Mouse (Mus musculus) liver, embryonic 15.5 days (tissue): Measurements from ENCODE around the gene Suds3. TPM values are rescaled to one million over a fixed set of nuclear protein-coding genes. Genes with fewer than 3 reads are reported as not detected.
A peak's percentile ranks its signal among the peaks of the same experiment; 100 is the strongest.

Experiments used
- ATAC-seq: fragments of 200-750 bp; cut with Nextera tagmentation; 2 replicates; pipeline ENCODE4 v1.8.0; 2017; ENCODE audit warnings: moderate number of reproducible peaks, mild to moderate bottlenecking, moderate library complexity; ENCODE audit not compliant: insufficient read depth
- H3K27ac ChIP-seq: fragments of 300-500 bp; sonication (generic); replicated peaks from 2 replicates; pipeline ENCODE4 v1.5.1; 2015; ENCODE audit warnings: mild to moderate bottlenecking, inconsistent platforms
- H3K27me3 ChIP-seq: fragments of 300-500 bp; sonication (generic); 2 replicates; pipeline ENCODE4 v1.6.1; 2015; ENCODE audit warnings: mild to moderate bottlenecking, inconsistent platforms
- H3K36me3 ChIP-seq: fragments of 300-500 bp; sonication (generic); replicated peaks from 2 replicates; pipeline ENCODE4 v1.6.1; 2015; ENCODE audit warnings: moderate library complexity, mild to moderate bottlenecking, inconsistent platforms
- H3K4me1 ChIP-seq: fragments of 300-500 bp; sonication (generic); replicated peaks from 2 replicates; pipeline ENCODE4 v1.6.1; 2015; ENCODE audit warnings: inconsistent platforms
- H3K4me2 ChIP-seq: fragments of 300-500 bp; sonication (generic); 2 replicates; pipeline ENCODE4 v1.6.1; 2015; ENCODE audit warnings: moderate library complexity, mild to moderate bottlenecking, inconsistent platforms
- H3K4me3 ChIP-seq: fragments of 300-500 bp; sonication (generic); replicated peaks from 2 replicates; pipeline ENCODE4 v1.5.1; 2015; ENCODE audit warnings: mild to moderate bottlenecking, inconsistent platforms
- H3K9ac ChIP-seq: fragments of 300-500 bp; sonication (generic); 2 replicates; pipeline ENCODE4 v1.6.1; 2015; ENCODE audit warnings: moderate library complexity, mild to moderate bottlenecking, inconsistent platforms
- H3K9me3 ChIP-seq: fragments of 300-500 bp; sonication (generic); replicated peaks from 2 replicates; pipeline ENCODE4 v1.6.1; 2016; ENCODE audit warnings: inconsistent platforms
- WGBS: fragments of 180-500 bp; shearing (Covaris S2); methylation state at CpG from one replicate; pipeline ENCODE4 v1.1.7; 2015; ENCODE audit warnings: mixed read lengths; ENCODE audit not compliant: insufficient replicate concordance; 5-methylcytosine and 5-hydroxymethylcytosine counted together
- polyA plus RNA-seq: library from polyadenylated mRNA; unstranded; fragments of >200 nt; fragmentation: Nextera tagmentation; extraction: Ambion mirVana; gene quantifications from 2 replicates; pipeline ENCODE4 v1.2.1, GENCODE M21; 2015

The Suds3 gene
- polyA plus RNA-seq, 1 experiment from 2014 or later = 30.7 TPM

DNA sequence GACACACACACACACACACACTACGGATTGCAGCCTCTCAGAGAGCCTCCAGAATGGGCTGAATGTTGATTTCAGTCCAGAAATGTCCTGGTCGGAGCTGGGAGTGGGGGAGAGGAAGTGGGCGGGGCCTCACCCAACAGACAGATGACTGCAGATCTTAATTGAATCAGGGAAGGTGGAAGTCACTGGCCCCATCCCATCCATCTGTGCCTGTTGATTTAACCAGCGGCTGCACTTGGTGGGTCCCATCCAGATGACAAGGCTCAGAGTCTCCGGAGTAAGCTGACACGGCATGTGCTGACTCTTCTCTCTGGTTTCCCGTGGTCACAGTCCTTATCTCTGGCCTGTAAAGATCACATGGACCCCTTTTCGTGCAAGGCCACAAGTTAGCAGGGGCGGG is 20.0 kb upstream of the Suds3 start:
- Histone ChIP-seq H3K27me3 (no peaks in the 10 kb centered on the region), H3K4me3 (peak overlapping the region; percentile 61), H3K9ac (peak overlapping the region; percentile 62), H3K4me2 (peak overlapping the region; percentile 75), H3K36me3 (0 out of 2 replicates have a peak, but pooled peaks cover 3% of the 10 kb centered on the region), H3K27ac (peak overlapping the region; percentile 94), H3K4me1 (peaks cover 96% of the 10 kb centered on the region), H3K9me3 (no peaks in the 10 kb centered on the region)
- WGBS = 2% methylated on average over 9 of the region's 9 CpGs
- peak; percentile 2; the same call in 1 of the 2 replicates for ATAC-seq

DNA sequence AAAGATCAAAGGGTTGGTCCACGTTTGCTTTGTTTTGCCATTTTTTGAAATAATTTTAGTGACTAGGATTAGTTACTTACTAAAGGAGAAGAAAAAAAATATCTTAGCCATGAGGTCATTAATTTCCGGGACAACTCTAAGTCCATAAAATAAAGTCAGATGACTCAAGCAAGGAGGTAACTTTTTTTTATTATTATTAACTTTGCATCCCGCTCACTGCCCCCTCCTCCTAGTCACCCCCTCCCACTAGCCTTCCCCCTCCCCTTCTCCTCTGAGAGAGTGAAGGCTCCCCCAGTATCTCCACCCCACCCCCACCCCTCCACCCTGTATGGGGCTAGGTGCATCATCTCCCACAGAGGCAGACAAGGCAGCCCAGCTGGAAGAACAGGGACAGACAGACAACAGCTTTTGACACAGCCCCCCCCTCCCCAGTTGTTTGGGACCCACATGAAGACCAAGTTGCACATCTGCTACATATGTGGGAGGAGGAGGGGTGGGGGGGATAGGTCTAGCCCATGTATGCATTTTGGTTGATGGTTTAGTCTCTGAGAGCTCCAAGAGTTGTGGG is 19.1 kb upstream of the Suds3 start:
- Histone ChIP-seq H3K36me3 (0 out of 2 replicates have a peak, but pooled peaks cover 11% of the 10 kb centered on the region), H3K9ac (peak overlapping the region; percentile 62), H3K27me3 (no peaks in the 10 kb centered on the region), H3K4me3 (peak overlapping the region; percentile 61), H3K4me2 (peak overlapping the region; percentile 75), H3K9me3 (no peaks in the 10 kb centered on the region), H3K4me1 (peaks cover 91% of the 10 kb centered on the region), H3K27ac (peak overlapping the region; percentile 94)
- 18% methylated on average over 3 of the region's 3 CpGs for WGBS
- ATAC-seq = no peak

DNA sequence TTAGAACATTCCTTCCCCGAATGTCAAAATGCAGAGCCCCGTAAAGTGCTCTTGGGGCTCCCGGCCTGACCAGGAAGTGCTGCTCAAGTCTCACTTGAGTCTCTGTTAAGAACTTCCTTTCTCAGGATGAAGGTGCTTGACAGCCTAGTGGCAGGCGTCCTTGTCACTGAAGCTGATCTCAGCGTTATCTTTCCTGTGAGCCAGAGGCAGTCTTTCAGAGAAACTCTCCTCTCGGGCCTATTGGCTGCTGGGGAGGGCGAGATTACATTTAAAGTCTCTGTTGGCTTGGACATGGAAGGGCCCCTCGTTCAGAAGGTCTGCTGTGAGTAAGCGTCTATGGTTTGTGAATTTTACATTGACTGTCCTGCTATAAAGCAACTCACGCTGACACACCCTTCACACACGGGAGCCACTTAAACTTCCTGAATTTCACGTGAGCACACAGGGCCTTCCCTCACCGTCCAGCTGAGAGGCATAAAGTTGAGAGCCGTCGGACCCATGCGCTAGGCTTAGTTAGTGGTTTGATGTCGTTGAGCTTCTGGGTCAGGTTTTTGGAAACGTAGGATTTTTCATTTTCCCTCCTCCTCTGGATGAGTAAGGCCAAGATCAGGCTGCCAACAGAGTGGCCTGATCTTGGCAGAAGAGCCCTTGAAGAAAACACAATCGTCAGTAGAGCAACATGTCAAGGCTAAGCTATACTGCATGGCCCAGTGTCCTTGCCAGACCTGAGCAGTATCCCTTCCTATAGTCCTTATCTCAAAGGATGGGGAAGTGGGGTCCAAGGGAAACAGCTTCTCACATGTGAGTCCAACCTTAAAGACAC is 18.4 kb upstream of the Suds3 start:
- H3K9me3 ChIP-seq = no peaks in the 10 kb centered on the region
- peak; percentile 38 for ATAC-seq
- 5% methylated on average over 19 of the region's 19 CpGs for WGBS
- peak overlapping the region; percentile 61 for H3K4me3 ChIP-seq
- no peaks in the 10 kb centered on the region for H3K27me3 ChIP-seq
- H3K9ac ChIP-seq = peak overlapping the region; percentile 62
- H3K36me3 ChIP-seq = 0 out of 2 replicates have a peak, but pooled peaks cover 9% of the 10 kb centered on the region
- peaks cover 84% of the 10 kb centered on the region for H3K4me1 ChIP-seq
- H3K4me2 ChIP-seq = peak overlapping the region; percentile 75
- peak overlapping the region; percentile 94 for H3K27ac ChIP-seq

DNA sequence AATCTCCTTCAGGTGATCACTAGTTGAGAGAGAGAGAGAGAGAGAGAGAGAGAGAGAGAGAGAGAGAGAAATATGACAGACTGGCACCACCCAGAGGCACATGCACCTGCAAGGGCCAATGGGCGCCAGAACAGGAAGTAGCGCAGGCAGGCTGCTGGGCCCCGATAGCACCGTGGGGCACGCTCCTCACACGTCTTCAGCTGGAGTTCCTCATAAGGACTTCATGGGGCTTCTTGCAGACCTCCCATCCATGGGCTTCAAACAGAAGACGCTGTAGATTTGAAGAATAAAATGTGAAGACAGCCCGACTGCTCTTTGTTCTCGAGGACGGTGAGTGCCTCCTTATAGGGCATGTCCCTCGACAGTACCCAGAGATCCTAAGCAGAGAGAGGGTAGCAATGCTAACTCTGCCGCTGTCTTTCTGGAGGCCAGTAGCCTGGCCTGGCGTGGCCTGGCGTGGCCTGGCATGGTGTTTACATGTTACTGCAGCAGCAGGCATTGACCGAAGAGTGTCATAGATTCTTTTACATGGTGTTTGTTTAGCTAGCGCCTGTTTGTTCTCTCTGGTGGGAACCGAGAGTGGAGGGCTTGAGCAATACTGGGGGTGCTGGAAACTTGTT is 17.6 kb upstream of the Suds3 start:
- Histone ChIP-seq H3K36me3 (0 out of 2 replicates have a peak, but pooled peaks cover 8% of the 10 kb centered on the region), H3K9ac (peak overlapping the region; percentile 62), H3K4me1 (peaks cover 77% of the 10 kb centered on the region), H3K9me3 (no peaks in the 10 kb centered on the region), H3K27ac (peak overlapping the region; percentile 94), H3K27me3 (no peaks in the 10 kb centered on the region), H3K4me2 (peak overlapping the region; percentile 75), H3K4me3 (peak overlapping the region; percentile 61)
- peak; percentile 79 for ATAC-seq
- 11% methylated on average over 17 of the region's 17 CpGs for WGBS

DNA sequence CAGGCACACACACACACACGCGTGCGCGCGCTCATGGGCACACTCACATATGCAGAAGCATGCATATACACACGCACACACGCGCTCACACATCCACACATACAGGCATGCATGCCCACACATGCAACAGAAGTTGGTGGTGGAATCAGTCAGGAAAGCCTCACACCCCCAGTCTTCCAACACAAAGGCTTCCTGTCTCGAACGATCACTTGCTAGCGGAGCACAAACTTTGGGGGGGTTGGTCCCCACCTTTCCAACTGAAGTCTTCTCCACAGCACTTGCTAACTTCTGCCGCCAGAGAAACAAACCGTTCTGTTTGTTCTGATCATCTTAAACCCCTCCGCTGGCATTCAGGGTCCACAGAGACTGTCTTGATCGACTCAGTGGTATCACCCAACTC is 14.8 kb upstream of the Suds3 start:
- Histone ChIP-seq H3K9me3 (no peaks in the 10 kb centered on the region), H3K4me2 (no peak overlapping the region), H3K27ac (peak overlapping the region; percentile 1; the same call in 1 of the 2 replicates), H3K4me1 (peaks cover 61% of the 10 kb centered on the region), H3K4me3 (no peak overlapping the region), H3K9ac (no peak overlapping the region), H3K27me3 (no peaks in the 10 kb centered on the region), H3K36me3 (peaks cover 15% of the 10 kb centered on the region)
- WGBS = 82% methylated on average over 15 of the region's 15 CpGs
- no peak for ATAC-seq

DNA sequence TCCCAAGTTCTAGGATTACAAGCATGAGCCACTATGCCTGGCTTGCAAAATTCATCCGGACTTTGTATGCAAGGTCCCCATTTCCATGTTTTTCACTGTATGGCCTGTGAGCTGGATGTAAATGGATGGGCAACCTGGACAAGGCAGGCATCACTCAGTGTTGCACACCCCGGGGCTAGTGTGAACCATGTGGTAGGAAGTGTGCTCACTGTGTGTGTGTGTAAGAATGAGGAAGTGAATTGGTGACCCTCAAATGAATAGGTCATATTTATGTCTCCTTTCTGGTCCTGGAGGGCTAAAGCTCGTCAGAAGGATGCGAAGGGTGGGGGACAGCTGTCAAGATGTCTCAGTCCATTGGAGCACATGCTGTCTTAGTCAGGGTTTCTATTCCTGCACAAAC is 11.1 kb upstream of the Suds3 start:
- Histone ChIP-seq H3K4me3 (no peak overlapping the region), H3K36me3 (peaks cover 36% of the 10 kb centered on the region), H3K9me3 (no peaks in the 10 kb centered on the region; the same call in 1 of the 2 replicates), H3K9ac (no peak overlapping the region), H3K27ac (no peak overlapping the region), H3K4me2 (no peak overlapping the region), H3K4me1 (peaks cover 59% of the 10 kb centered on the region), H3K27me3 (no peaks in the 10 kb centered on the region)
- ATAC-seq = no peak
- whole genome bisulfite sequencing = 61% methylated on average over 4 of the region's 4 CpGs

DNA sequence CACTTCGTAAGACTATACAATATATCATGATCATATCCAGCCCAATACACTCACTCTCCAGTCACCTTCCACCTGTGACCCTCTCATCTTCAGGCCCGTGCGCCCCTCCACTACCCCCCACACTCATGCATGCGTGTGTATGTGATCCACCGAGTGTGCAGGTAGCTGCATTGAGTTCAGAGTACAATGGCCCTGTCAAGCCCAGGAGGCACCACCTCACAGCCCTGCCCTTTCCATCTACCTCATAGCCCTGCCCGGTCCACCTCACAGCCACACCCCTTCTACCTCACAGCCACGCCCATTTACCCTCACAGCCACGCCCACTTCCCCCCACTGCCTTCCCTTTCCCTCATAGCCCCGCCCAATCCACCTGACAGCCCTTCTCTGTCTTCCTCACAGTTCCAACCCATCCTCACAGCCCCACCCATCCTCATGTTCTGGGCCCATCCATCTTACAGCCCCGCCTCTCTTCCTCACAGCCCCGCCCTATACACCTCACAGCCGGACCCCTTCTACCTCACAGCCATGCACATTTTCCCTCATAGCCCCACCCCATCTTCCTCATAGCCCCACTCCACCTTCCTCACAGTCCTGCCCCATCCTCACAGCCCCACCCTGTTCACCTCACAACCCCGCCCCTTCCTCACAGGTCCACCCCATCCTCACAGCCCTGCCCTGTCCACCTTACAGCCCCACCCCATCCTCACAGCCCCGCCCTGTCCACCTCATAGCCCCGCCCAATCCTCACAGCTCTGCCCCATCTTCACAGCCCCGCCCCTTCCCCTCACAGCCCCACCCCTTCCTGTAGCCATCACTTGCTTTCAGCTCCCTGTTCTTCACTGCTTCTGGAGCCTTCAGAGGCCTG is 9.8 kb upstream of the Suds3 start:
- Histone ChIP-seq H3K27ac (no peak overlapping the region), H3K4me2 (no peak overlapping the region), H3K9ac (no peak overlapping the region), H3K36me3 (peaks cover 35% of the 10 kb centered on the region), H3K9me3 (no peaks in the 10 kb centered on the region; the same call in 1 of the 2 replicates), H3K4me3 (no peak overlapping the region), H3K27me3 (no peaks in the 10 kb centered on the region), H3K4me1 (peaks cover 62% of the 10 kb centered on the region)
- WGBS = 75% methylated on average over 16 of the region's 16 CpGs
- ATAC-seq = peak; percentile 38

DNA sequence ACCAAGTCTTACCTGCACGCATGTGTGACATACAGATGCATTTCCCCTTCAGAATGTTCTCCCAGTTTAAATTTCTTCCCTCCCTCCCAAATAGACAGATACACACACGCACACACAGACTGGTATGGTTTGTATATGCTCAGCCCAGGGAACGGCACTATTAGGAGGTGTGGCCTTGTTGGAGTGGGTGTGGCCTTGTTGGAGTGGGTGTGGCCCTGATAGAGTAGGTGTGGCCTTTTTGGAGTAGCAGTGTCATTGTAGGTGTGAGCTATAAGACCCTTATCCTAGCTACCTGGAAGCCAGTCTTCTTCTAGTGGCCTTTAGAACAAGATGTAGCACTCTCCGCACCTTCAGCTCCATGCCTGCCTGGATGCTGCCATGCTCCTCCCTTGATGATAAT is 7.9 kb upstream of the Suds3 start:
- Histone ChIP-seq H3K27me3 (no peaks in the 10 kb centered on the region), H3K4me2 (no peak overlapping the region), H3K4me3 (no peak overlapping the region), H3K27ac (peak overlapping the region; percentile 24; the same call in 1 of the 2 replicates), H3K9me3 (no peaks in the 10 kb centered on the region; the same call in 1 of the 2 replicates), H3K36me3 (peaks cover 28% of the 10 kb centered on the region), H3K4me1 (peaks cover 64% of the 10 kb centered on the region), H3K9ac (no peak overlapping the region)
- no peak for ATAC-seq
- 75% methylated on average over 4 of the region's 4 CpGs for WGBS

DNA sequence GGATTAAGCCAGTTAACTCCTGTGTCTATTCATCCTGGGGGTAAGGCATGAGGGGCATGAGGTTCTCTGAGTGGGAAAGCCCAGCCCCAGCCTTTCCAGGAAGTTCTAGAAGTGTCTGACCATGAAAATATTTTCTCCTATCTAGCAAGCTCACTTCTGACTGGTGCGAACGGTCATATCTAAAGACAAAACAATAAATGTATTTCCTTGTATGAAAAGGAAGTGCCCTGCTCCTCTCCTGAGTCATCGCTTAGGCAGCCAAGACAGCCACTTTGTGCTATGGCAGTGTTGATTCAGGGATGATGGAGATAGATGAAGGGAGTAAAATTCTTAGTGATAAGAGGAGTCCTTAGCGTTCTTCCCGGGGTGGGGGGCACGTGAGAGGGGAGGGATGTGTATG is 7.2 kb upstream of the Suds3 start:
- ATAC-seq = no peak

DNA sequence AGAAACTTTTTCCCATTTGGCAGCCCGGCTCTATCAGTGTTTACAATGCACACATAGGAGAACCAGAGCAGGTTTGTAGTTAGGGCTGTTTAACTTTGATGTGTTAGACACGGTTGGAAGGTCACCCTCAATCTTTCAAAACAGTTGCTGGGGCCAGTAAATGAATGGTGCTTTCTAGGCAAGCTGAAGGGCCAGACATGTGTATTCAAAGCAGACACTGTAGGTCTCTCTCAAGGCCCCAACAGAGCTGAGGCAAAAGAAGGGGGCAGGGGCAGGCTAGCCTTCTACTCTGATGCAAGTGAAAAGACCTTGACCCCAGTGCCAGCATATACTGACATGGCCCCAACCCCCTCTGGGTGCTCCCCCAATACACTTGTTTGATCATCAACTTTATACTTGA is 5.7 kb upstream of the Suds3 start:
- peaks cover 28% of the 10 kb centered on the region for H3K36me3 ChIP-seq
- peak overlapping the region; percentile 95 for H3K27ac ChIP-seq
- H3K4me2 ChIP-seq = peak overlapping the region; percentile 93
- H3K4me3 ChIP-seq = peak overlapping the region; percentile 78
- peaks cover 79% of the 10 kb centered on the region for H3K4me1 ChIP-seq
- no peaks in the 10 kb centered on the region for H3K27me3 ChIP-seq
- no peak for ATAC-seq
- H3K9me3 ChIP-seq = no peaks in the 10 kb centered on the region; the same call in 1 of the 2 replicates
- WGBS = 15% methylated on average over 2 of the region's 2 CpGs
- H3K9ac ChIP-seq = peak overlapping the region; percentile 79; the same call in 1 of the 2 replicates

More for the DNA sequence above, 7.2 kb upstream of the Suds3 start:
- Histone ChIP-seq H3K9ac (no peak overlapping the region), H3K36me3 (peaks cover 28% of the 10 kb centered on the region), H3K4me1 (peaks cover 72% of the 10 kb centered on the region), H3K9me3 (no peaks in the 10 kb centered on the region; the same call in 1 of the 2 replicates), H3K27ac (peak overlapping the region; percentile 51), H3K4me3 (no peak overlapping the region), H3K4me2 (no peak overlapping the region), H3K27me3 (no peaks in the 10 kb centered on the region)
- WGBS = 64% methylated on average over 6 of the region's 6 CpGs
